Mouse (Mus musculus) CD4-positive, CD25-positive, alpha-beta regulatory T cell, adult 2 months (primary cell): ENCODE data around the gene Calcoco1.

Experiments
- DNase-seq: peaks from one replicate; pipeline ENCODE4 v3.0.0-alpha.2; 2012; ENCODE audit warnings: low read depth, low spot score

Gene Calcoco1

DNA sequence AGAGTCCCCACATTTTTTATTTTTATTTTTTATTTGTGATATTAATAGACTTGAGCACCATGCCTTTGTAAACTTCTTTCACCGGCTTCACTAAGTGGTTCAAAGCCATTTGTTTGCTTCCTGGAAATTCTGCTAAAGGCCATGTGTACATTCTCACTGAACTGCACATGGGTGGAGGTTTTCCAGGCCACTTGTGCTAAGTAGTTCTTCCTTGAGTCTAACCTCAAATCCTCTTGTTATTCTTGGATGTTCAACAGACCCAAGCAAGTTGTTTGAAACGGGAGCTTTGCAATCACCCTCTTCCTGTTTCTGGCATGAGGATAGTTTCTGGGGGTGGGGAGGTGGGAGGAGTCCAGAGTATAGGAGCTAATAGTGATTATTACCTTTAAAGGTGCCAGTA, 16.5 kb upstream of the Calcoco1 start:
- no peak for DNase-seq

- DNase-seq = no peak
Measured at GRCm38 (mm10) chr15:102737092-102737491, 15.1 kb upstream of the Calcoco1 start.

DNA sequence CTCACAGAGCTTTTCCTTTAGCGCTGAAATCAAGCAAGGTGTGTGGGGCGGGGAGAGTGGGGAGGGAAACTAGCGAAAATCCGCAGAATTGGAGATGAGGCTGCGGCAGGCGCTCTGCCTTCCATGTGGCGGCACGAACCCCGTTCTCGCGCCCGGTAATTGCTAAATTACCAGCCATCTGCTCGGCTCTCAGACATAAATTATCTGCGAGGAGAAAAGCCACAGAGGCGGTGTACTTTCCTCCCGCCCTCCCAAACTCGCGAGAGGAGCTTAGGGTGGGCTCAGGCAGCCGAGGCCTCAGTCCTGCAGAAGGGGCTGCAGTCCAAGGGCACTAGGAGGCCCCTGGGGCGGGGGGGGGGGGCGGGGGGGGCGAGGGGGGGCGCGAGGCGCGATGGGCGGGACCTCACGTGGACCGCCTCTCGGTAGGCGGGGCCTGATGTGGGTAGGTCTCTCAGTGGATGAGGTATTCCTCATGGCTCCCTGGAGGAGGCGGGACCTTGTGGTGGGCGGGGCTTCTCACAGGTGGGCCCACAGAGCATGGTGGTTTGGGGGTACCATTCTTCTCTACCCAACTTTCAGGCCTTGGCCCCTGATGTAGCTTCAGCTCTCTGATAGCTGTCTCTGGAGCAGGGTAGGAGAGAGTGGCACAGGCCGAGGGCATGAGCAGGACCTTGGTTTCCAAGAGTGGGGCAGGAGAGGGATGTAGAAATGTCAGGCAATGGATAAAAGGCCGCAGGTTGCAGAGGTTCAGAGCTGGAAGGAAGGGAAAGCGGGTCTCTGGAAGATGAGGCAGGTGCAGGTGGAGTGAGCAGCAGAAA, 14.4 kb upstream of the Calcoco1 start:
- DNase-seq = peak; percentile 27

- DNase-seq = no peak
Measured at GRCm38 (mm10) chr15:102735031-102735430, 13.1 kb upstream of the Calcoco1 start.

DNA sequence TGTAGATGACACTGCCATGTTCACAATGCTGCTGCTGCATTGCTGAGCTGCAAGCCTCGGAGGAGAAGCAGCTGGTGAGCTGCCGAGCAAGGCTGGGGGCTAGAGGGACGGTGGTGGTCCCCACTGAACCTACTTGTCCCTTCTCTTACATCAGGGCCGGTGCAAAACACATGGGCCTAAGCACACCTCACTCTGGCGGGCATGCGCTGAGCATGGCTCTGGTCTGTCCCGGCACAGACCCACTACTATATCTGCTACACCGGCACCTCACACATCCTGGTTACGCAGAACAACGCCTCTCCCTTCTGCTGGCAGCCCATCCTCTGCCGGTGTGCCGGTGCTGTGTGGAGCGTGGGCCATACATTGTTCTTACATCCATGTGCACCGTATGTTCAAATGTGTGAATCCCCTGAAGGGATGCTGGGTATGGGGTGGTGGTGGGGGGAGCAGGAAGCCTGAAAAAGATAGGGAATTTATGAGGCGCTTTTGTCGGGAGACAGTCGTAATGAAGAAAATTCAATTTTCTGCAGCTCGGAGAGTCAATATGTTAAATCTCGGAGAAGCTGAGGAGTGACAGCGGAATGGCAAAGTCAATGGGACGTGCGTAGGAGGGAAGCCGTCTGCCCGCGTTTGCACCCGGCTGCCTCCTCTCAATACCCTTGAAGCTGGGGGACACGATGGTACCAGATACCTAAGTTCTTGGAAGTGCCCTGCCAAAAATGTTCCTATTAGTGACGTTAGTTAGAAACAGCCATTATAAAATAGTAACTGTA, 12.0 kb upstream of the Calcoco1 start:
- no peak for DNase-seq

DNA sequence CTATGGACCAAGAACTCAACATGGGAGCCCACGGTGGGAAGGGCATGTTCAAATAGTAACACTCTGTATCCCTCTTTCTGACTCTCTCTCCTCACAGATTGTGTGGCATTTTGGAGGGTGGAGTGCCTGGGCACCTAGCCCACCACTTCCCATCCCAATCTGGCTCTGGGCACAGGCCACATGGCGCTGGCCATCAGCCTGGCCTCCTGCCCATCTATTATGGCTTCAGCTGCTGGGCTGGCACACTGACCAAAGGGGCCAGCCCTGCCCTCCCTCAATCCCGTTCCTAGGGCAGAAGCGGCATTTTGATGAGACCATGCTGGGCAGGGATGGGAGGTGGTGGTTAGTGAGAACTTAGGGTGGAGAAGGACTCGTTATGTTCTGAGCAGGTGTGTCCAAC, 11.3 kb upstream of the Calcoco1 start:
- DNase-seq = no peak

GRCm38 (mm10) chr15:102732406-102732805, 10.4 kb upstream of the Calcoco1 start:
- DNase-seq = no peak

GRCm38 (mm10) chr15:102727951-102728350, 6.0 kb upstream of the Calcoco1 start:
- DNase-seq = no peak

DNA sequence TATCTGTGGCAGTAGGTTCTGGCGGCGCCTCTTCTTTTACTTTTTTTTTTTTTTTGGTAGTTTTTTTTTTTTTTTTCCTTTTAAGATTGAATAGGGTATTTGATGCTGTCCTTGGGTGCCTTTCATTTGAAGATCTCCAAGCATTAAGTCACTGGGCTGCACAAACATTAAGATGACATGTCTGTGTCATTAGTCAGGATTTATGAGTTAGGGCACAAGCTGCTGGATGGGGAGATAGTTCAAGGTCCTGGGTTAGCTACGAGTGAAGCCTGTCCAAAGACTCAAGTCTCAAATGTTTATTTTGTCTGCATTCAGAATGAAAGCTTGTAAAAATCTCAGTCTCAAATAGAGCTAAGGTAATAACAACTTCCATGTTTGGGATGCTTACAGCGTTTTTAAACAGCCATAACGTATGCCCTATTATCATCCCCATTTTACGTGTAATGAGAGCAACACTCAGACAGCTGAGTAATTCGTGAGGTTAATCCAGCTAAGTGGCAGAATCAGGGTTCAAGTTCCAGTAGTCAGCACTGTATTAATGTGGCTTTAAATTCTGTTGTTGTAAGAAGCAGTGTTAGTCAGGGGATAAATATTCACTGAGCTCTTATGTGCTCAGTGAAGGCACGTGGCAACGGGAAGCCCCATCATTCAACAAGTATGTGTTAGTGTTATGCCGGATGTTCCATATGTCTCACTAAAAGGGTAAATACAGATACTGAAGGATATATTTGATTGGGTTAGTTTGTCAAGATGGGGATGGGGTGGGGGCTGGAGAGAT, 1.6 kb upstream of the Calcoco1 start:
- no peak for DNase-seq

GRCm38 (mm10) chr15:102722500-102722931, 538 bp upstream of the Calcoco1 start:
- no peak for DNase-seq

DNA sequence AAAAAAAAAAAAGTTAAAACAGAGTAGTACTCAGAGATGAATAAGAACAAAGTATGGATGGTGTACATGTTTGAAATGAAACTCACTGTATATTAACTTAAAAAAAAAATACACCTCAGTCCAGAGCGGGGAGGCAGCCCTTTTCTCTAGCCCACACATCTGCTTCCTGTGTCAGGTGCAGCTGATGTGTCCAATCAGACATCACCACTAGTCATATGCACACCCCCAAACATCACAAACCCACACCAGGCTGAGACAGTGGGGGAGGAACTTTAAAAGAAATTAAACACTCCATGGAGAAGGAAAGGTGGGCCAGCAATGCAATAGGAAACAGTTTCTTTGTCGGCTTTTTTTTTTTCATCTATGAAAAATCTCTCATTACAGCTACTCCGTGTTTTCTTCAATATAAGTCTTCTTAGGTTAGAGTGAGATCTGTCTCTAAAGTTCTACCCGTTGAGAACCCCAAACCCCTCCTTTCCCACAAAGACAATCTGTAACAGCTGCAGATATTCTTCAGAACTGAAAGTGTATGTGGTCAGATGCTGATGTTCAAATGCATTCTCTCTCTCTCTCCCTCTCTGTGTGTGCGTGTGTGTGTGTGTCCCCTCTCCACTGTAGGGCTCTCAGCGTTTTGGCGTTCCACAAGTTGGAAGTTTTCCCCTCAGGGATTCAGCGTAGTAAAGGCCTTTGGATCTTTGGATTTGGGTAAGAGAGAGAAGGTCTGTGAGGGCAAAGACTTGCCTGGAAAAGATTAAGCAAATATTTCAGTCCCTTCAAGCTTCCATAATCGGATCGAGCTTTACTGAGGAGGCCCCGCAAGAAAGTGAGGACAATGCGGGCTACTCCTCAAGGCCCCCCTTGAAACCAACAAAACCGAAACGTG, 721 bp downstream of the Calcoco1 start:
- DNase-seq = peak; percentile 64

DNA sequence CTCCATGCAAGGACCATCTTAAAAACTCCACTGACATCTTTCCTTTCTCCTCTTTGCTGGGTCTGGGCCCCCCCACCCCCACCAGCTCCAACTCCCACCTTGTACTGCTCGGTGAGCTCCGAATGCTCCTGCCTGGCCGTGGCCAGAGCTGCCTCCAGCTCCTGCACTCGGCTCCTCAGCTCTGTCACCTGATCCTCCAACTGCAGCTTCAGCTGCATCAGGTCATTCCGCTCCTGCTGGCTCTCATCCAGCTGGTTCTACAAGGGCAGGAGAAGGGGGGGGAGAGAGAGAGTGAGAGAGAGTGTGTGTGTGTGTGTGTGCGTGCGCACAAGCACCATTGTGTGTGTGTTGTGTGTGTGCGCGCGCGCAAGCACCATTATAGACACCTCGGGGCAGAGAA, 5.8 kb downstream of the Calcoco1 start:
- no peak for DNase-seq

GRCm38 (mm10) chr15:102707736-102708269, 14.2 kb downstream of the Calcoco1 start:
- DNase-seq = no peak

GRCm38 (mm10) chr15:102705923-102706503, 16.0 kb downstream of the Calcoco1 start:
- DNase-seq = no peak

DNA sequence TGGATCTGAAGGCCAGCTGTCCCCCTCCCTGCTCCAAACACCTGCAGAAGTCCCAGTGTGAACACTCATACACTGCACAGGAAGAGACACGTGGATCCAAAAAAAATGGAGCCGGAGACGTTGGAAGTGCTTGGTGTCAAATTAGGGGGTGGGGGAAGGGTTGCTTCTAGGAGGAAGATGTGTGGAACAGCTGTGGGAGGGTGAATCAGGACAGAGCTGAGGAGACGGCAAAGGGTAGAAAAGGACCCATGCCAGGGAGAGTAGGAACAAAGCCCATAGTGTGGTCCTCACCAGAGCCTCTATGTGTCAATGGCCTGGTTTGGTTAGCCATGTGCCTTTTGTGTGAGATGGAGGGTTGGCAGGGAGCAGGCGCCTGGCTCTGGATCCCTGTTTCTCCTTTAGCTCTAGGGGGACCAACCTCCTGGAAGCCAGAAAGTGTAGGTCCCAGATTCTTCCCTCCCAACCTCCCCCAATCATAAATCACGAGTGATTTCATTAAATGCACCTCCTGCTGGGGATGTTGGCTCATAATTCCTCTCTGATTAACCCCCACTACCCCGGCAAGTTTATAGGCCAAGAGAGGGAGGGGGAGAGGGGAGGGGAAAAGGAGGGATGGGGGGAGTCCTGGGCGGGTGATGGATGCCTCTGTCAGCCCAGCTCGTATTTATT, 16.6 kb downstream of the Calcoco1 start:
- no peak for DNase-seq

GRCm38 (mm10) chr15:102704806-102705205, 17.2 kb downstream of the Calcoco1 start:
- DNase-seq = no peak

GRCm38 (mm10) chr15:102702972-102703371, 19.0 kb downstream of the Calcoco1 start:
- no peak for DNase-seq

DNA sequence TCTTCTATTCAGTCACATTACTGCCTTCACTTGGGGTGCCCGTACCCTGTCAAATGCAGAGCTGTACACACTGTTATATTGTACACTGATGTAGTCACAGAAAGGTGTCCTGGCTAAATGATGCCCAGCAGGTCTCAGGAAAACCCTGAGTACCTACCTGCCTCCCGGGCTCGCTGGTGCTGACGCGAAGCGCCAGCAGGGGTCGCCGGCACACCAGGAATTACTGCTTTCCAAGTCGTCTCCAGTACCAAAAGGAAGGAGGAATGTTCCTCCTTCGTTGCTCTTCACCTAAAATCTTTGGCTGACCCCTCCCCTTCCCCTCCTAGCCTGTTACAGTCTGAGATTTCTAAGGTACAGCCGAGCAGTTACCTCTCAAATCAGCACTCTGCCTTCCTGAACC, 23.8 kb downstream of the Calcoco1 start:
- peak; percentile 77 for DNase-seq

DNA sequence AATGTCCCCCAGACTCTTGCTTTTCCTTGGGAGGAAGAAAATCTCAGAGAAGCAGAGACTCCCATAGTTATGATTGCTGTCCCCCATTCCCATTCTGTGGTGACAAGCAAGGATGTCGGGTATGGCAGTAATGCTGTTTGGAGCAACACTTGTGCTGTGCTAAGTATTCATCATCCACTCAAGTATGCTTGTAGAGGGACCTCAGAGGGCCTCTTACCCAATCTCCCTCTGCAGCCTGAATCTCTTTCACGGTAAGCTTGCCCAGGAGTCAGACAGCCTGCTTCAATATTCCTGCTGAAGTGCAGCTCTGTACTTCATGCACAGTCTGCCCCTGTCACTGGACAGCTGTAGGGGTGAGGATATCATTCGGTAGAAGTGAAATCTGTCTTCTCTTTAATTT, 25.1 kb downstream of the Calcoco1 start:
- no peak for DNase-seq

- DNase-seq = peak; percentile 19
Measured at GRCm38 (mm10) chr15:102693600-102693999, 28.4 kb downstream of the Calcoco1 start.
